Mouse (Mus musculus) CH12.LX (cell line): ENCODE results near the gene Cd59a. TPM values are rescaled to one million over a fixed set of nuclear protein-coding genes. Genes with fewer than 3 reads are reported as not detected.
"Not testable (repeated sequence)": the region's sequence is repeated elsewhere in the genome, so short reads cannot be mapped to it uniquely, and the experiment has no call there.

ENCODE experiments used
- DNase-seq: peaks from one replicate; pipeline ENCODE4 v3.0.0-alpha.2; 2013; ENCODE audit errors: extremely low read depth
- H3K27ac ChIP-seq: 2 replicates; pipeline ENCODE4 v1.5.1; 2012; ENCODE audit warnings: low read depth, mild to moderate bottlenecking, control low read depth, moderate library complexity; ENCODE audit not compliant: insufficient read depth
- H3K27me3 ChIP-seq: replicated peaks from 2 replicates; pipeline ENCODE3; 2012; ENCODE audit warnings: inconsistent platforms
- H3K36me3 ChIP-seq, 2 experiments: replicated peaks in 1 of 2; 2 replicates each; pipeline versions ENCODE3 to v1.6.1; 2012; ENCODE audit warnings: inconsistent platforms in 1 of 2, low read length in 1 of 2, mild to moderate bottlenecking in 1 of 2, mixed read lengths in 1 of 2, moderate library complexity in 1 of 2; ENCODE audit not compliant: control insufficient read depth in 1 of 2, insufficient read depth in 1 of 2
- H3K4me1 ChIP-seq, 2 experiments: 2 replicates each; pipeline ENCODE4 v1.6.1; 2012; ENCODE audit warnings: inconsistent platforms in 1 of 2, moderate library complexity in 1 of 2; ENCODE audit not compliant: insufficient read depth in 2 of 2, control insufficient read depth in 1 of 2
- H3K4me2 ChIP-seq: 2 replicates; pipeline ENCODE4 v1.6.1; 2012; ENCODE audit warnings: low read depth, mild to moderate bottlenecking, control low read depth; ENCODE audit not compliant: poor library complexity, insufficient read depth, severe bottlenecking
- H3K4me3 ChIP-seq, 3 experiments: fragments of 150-350 bp in 1 of 3; sonication (generic) in 1 of 3; replicated peaks in 1 of 3; 2 replicates each; pipeline versions ENCODE3 to v1.5.1; 2011 to 2012; ENCODE audit warnings: low read depth in 2 of 3, low read length in 2 of 3, mild to moderate bottlenecking in 2 of 3, moderate library complexity in 2 of 3, control low read depth in 1 of 3, improper control_type of control experiment in 1 of 3, inconsistent platforms in 1 of 3, mixed read lengths in 1 of 3; ENCODE audit not compliant: poor library complexity in 1 of 3
- H3K79me2 ChIP-seq: replicated peaks from 2 replicates; pipeline ENCODE4 v1.6.1; 2012; ENCODE audit warnings: mild to moderate bottlenecking, moderate library complexity; ENCODE audit not compliant: control insufficient read depth, poor library complexity, insufficient read depth, severe bottlenecking; ENCODE audit errors: extremely low read depth
- H3K9ac ChIP-seq: 2 replicates; pipeline ENCODE4 v1.6.1; 2012; ENCODE audit warnings: low read depth, mild to moderate bottlenecking, control low read depth, moderate library complexity; ENCODE audit not compliant: insufficient read depth
- H3K9me3 ChIP-seq: replicated peaks from 2 replicates; pipeline ENCODE3; 2012; ENCODE audit warnings: low read length, inconsistent platforms, mixed read lengths
- GABPA ChIP-seq: IDR thresholded peaks from 2 replicates; pipeline ENCODE4 v1.6.1; 2012; ENCODE audit warnings: low read depth, low read length, improper control_type of control experiment, inconsistent platforms; ENCODE audit not compliant: insufficient replicate concordance
- IRF4 ChIP-seq: IDR thresholded peaks from 2 replicates; pipeline ENCODE4 v1.6.1; 2014; ENCODE audit warnings: low read depth, mild to moderate bottlenecking, inconsistent platforms, low read length, improper control_type of control experiment
- NRF1 ChIP-seq: IDR thresholded peaks from 2 replicates; pipeline ENCODE4 v1.6.1; 2014; ENCODE audit warnings: low read depth, mild to moderate bottlenecking, inconsistent platforms, low read length, improper control_type of control experiment, moderate library complexity
- POLR2AphosphoS2 ChIP-seq: IDR thresholded peaks from 2 replicates; pipeline ENCODE4 v1.6.1; 2011; ENCODE audit warnings: low read depth, low read length, improper control_type of control experiment
- SMC3 ChIP-seq: IDR thresholded peaks from 2 replicates; pipeline ENCODE4 v1.6.1; 2011; ENCODE audit warnings: low read depth, low read length, improper control_type of control experiment
- TCF12 ChIP-seq: IDR thresholded peaks from 2 replicates; pipeline ENCODE4 v1.6.1; 2014; ENCODE audit warnings: low read depth, mild to moderate bottlenecking, inconsistent platforms, low read length, improper control_type of control experiment
- ZC3H11A ChIP-seq: IDR thresholded peaks from 2 replicates; pipeline ENCODE4 v1.6.1; 2012; ENCODE audit warnings: low read depth, mild to moderate bottlenecking, inconsistent platforms, low read length, improper control_type of control experiment
- ZKSCAN1 ChIP-seq: IDR thresholded peaks from 2 replicates; pipeline ENCODE4 v1.6.1; 2012; ENCODE audit warnings: low read depth, inconsistent platforms, low read length, improper control_type of control experiment, borderline replicate concordance
- ZMIZ1 ChIP-seq: IDR thresholded peaks from 2 replicates; pipeline ENCODE4 v1.6.1; 2012; ENCODE audit warnings: low read depth, mild to moderate bottlenecking, inconsistent platforms, low read length, improper control_type of control experiment
- ZNF384 ChIP-seq: IDR thresholded peaks from 2 replicates; pipeline ENCODE4 v1.6.1; 2012; ENCODE audit warnings: low read depth, low read length, improper control_type of control experiment, inconsistent platforms
- dilution Hi-C: fragments of 300-500 bp; cut with MboI; formaldehyde crosslinking; loops from 2 replicates; pipeline ENCODE4 v1.14.3; 2020; ENCODE audit warnings: low sequenced_read_pairs; ENCODE audit not compliant: extremely low pct_unique_long_range_greater_than_20kb, extremely low pct_ligation_motif_present
- in situ Hi-C: fragments of 300-500 bp; cut with MboI; formaldehyde crosslinking; loops from 3 replicates; pipeline ENCODE4 v1.14.3; 2019; ENCODE audit warnings: low sequenced_read_pairs, low pct_ligation_motif_present, low pct_unique_long_range_greater_than_20kb, mixed read lengths
- polyA plus RNA-seq: library from polyadenylated mRNA; unstranded; fragments of >175 nt; gene quantifications from 2 replicates; pipeline ENCODE4 v1.2.1, GENCODE M21; 2012; ENCODE audit warnings: low read depth; ENCODE audit not compliant: insufficient read length
- total RNA-seq, 2 experiments: library from RNA; depleted of rRNA; stranded (reverse); fragments of 300-350 nt in 1 of 2; fragments of >200 nt in 1 of 2; gene quantifications; 2 replicates each; pipeline ENCODE4 v1.2.3; 2012 to 2014

The Cd59a gene
- total and polyA plus RNA-seq, 3 experiments: 4.5 to 6.6 (median 4.8) TPM

DNA sequence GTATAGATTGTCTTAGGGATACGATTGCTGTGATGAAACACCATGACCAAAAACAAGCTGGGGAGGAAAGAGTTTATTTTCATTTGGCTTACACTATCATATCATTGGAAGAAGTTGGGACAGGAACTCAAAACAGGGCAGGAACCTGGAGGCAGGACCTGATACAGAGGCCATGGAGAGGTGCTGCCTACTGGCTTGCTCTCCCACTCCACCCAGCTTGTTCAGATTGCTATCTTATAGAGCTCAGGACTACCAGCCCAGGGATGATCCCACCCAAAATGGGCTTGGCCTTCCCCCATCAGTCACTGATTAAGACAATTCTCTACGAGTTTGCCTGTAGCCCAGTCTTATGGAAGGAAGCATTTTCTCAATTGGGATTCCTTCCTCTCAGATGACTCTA is 31.4 kb upstream of the Cd59a start:
- Histone ChIP-seq H3K27me3 (no peaks in the 10 kb centered on the region), H3K27ac (no peak overlapping the region), H3K4me2 (no peak overlapping the region), H3K9me3 (no peaks in the 10 kb centered on the region)
- in situ Hi-C loops: no loop called here
- dilution Hi-C loops: no loop called here
- no peak for TF ChIP-seq SMC3
- TF ChIP-seq GABPA: no peak
- TF ChIP-seq IRF4: no peak
- TF ChIP-seq, all 38 proteins: peak for 0
- Histone ChIP-seq H3K36me3 (peaks cover 7 to 26% of the 10 kb centered on the region in 2 experiments), H3K9ac (no peak overlapping the region), H3K4me1 (no peaks in the 10 kb centered on the region), H3K79me2 (no peaks in the 10 kb centered on the region), H3K4me3 (no peak overlapping the region)
- DNase-seq: no peak

DNA sequence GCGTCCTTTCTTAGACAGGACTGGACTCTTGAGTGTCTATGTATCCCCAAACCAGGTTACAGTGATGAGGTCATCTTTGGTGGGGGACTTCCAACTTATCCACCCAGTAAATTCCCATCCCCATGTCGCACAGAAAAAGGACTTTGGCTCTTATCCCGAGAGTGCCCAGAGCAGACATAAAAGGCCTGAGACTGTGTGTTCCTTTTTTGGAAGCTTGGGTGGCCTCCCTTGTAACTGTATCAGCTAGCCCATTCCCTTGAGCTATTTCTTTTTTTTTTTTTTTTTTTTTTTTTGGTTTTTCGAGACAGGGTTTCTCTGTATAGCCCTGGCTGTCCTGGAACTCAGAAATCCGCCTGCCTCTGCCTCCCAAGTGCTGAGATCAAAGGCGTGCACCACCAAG is 30.1 kb upstream of the Cd59a start, which contains the start of gene Gm10912:
Gene Gm10912, plus strand, starts transcription at position 301 of the 400 bp plus-strand sequence.
- H3K27me3 ChIP-seq, H3K4me3 ChIP-seq, H3K4me2 ChIP-seq, H3K4me1 ChIP-seq, dilution Hi-C loops, H3K79me2 ChIP-seq, H3K9ac ChIP-seq, DNase-seq, H3K9me3 ChIP-seq, in situ Hi-C loops, H3K27ac ChIP-seq: not testable (repeated sequence)
- H3K36me3 ChIP-seq: peaks cover 0 to 17% of the 10 kb centered on the region in 2 experiments

DNA sequence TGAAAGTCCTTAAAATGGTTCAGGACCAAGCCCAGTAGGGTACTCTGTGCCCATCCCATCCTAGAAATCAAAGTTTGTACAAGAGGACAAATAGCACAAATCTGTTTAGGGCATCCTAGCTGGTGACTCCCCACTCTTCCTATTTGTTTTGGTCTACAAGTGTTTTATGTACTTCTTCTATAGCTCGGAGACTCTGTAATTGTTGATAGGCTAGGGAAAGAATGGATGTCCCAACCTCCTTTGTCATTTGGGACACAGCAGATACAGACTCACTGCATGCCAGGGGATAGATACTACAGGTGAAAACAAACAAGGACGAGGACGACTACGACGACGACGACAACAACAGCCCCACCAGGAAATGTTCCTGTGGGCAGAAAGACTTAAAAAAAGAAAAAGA is 27.2 kb upstream of the Cd59a start, which contains the start of gene Gm10799:
Gene Gm10799, minus strand, starts transcription at position 101 of the 400 bp plus-strand sequence.
- H3K79me2 ChIP-seq, H3K4me1 ChIP-seq, H3K36me3 ChIP-seq, H3K27me3 ChIP-seq, DNase-seq, H3K9ac ChIP-seq, dilution Hi-C loops, H3K4me3 ChIP-seq, in situ Hi-C loops, H3K27ac ChIP-seq, H3K9me3 ChIP-seq: not testable (repeated sequence)
- H3K4me2 ChIP-seq: peak within 1 kb of the TSS; percentile 4; the same call in 1 of the 2 replicates

DNA sequence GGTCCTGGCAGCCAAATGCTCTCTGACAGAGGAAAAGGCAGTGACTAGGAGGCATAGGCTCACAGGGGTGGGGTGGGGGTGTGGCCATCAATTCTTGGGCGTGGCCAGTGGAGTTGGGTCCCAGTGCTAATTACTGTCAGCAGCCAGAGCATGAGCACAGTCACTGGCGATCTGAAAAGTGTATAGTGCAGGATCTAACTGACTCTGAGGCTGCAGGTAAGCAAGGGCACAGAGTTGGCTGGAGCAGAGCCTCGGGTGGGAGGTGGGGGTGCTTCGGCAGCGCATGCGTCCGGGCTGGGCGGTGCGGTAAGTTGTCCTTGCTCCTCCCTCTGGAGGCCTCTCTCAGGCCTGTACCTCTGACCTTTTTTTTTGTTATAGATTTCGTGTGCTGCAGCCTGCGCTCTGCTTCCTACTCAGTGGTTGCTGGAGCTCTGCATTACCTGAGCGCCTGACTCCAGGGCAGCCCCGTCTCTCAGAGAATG is 25.9 kb upstream of the Cd59a start, which contains the start of gene Cd59b:
Gene Cd59b, plus strand, starts transcription at position 146 of the 482 bp plus-strand sequence.
- Histone ChIP-seq H3K27ac (peak within 1 kb of the TSS; percentile 31), H3K4me1 (peaks cover 0 to 8% of the 10 kb centered on the region in 2 experiments; a peak in 1 of 4 replicates), H3K27me3 (no peaks in the 10 kb centered on the region), H3K4me3 (peak within 1 kb of the TSS; percentile 49 to 63 (median 50)), H3K36me3 (no peaks in the 10 kb centered on the region), H3K9ac (no peak within 1 kb of the TSS; the same call in 1 of the 2 replicates), H3K9me3 (no peaks in the 10 kb centered on the region), H3K79me2 (no peaks in the 10 kb centered on the region), H3K4me2 (peak within 1 kb of the TSS; percentile 4; the same call in 1 of the 2 replicates)
- dilution Hi-C loops (no loop called here), in situ Hi-C loops (no loop called here)
- DNase-seq: peak; percentile 71
- TF ChIP-seq POLR2AphosphoS2 (no peak), ZMIZ1 (no peak), ZC3H11A (no peak), TCF12 (no peak), NRF1 (peak; percentile 89), ZKSCAN1 (no peak), ZNF384 (peak; percentile 66)

DNA sequence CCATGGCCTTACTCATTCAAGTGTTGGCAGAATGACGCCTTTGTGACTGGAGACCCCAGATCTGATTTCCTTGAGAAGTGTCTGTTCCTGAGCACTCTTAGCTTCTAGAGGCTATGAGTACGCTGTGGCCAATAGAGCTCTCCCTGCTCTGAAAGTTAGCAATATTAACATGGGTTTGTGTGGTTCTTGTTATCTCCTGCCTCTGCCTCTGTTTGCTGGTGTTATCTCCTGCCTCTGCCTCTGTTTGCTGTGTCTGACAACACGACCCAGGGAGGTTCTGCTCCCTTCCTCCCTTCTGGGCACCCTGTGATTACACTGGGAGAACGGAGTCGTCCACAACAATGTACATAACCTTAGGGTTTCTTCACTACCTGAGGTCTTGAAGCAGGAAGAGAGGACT is 17.3 kb upstream of the Cd59a start:
- DNase-seq, H3K27ac ChIP-seq, H3K4me3 ChIP-seq, dilution Hi-C loops, H3K36me3 ChIP-seq, H3K79me2 ChIP-seq, H3K9ac ChIP-seq, H3K4me1 ChIP-seq, H3K27me3 ChIP-seq, H3K4me2 ChIP-seq, in situ Hi-C loops, H3K9me3 ChIP-seq: not testable (repeated sequence)
